Mouse (Mus musculus): Measurements from ENCODE around the gene Ldb3. TPM values are rescaled to one million over a fixed set of nuclear protein-coding genes. Genes with fewer than 3 reads are reported as not detected.

Gene Ldb3
- polyA plus RNA-seq, 1 experiment from 2014 or later: 300 TPM

GRCm38 (mm10) chr14:34570903-34571302, 17.6 kb downstream of the Ldb3 start:
- no peak overlapping the region for H3K9ac ChIP-seq
- peaks cover 13% of the 10 kb centered on the region for H3K36me3 ChIP-seq
- no peak for ATAC-seq (replicated peaks; ENCODE audit: insufficient number of reproducible peaks, insufficient read depth, low FRiP score, low read depth)
- H3K9me3 ChIP-seq (replicated peaks): no peaks in the 10 kb centered on the region
- WGBS: 53% methylated on average over 4 of the region's 4 CpGs
- H3K27ac ChIP-seq: peak overlapping the region; percentile 93
- H3K4me1 ChIP-seq (replicated peaks): peaks cover 92% of the 10 kb centered on the region
- no peaks in the 10 kb centered on the region for H3K27me3 ChIP-seq
- no peak overlapping the region for H3K4me2 ChIP-seq
- H3K4me3 ChIP-seq: no peak overlapping the region

DNA sequence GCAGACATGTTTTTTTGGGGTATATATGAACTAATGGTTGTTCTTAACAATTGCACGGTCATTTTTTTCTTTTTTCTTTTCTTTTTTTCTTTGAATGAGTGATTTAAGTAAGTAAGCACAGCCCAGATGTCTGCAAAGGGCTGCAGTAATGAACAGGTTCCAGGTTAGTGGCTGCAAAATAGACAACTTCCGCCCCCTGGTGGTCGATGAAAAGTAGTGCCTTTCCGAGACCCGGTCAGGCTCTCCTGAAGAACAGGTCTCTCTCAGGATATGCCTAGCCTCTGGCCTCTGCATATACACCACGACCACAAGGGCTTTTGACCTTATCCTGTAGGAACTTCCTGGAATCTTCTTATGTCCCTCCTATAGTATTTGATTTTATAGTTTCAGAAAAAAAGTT, 18.2 kb downstream of the Ldb3 start:
- WGBS: 3% methylated on average over 6 of the region's 6 CpGs
- H3K27ac ChIP-seq: peak overlapping the region; percentile 93
- H3K4me1 ChIP-seq (replicated peaks): peaks cover 94% of the 10 kb centered on the region
- no peaks in the 10 kb centered on the region for H3K27me3 ChIP-seq
- H3K4me3 ChIP-seq: no peak overlapping the region
- H3K4me2 ChIP-seq: peak overlapping the region; percentile 59
- peaks cover 8% of the 10 kb centered on the region; the same call in 1 of the 2 replicates for H3K36me3 ChIP-seq
- ATAC-seq (replicated peaks; ENCODE audit: insufficient number of reproducible peaks, insufficient read depth, low FRiP score, low read depth): no peak; the same call in 1 of the 2 replicates
- H3K9me3 ChIP-seq (replicated peaks): no peaks in the 10 kb centered on the region
- no peak overlapping the region for H3K9ac ChIP-seq

DNA sequence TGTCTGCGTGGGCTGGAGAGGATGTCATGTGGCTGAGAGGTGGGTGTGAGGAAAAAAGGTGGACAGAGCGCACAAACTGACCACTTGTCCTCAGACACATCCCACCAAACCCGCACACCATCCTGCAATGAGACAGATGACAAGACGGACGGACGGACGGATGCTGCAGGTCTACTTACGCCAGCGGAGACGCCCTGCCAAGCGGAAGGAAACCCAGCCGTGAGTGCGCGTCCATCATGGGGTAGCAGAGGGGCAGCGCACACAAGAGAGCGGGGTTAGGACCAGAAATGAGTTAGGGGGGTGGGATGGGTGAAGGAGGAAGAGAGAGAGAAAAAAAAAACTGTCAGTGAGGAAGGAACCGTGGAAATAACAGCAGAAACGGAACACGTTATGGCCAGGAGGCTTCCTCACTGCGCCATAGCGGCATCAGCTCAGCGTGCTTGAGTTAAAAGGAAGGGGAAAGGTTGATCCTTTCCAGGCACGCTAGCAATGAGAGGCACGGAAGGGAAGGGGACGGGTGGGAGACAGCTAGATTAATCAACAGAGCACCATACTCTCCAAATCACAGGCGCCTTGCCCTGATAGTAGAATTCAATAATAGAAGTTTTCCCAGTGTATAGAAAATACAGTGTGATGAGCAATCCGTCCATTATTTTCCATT, 18.8 kb downstream of the Ldb3 start:
- 28% methylated on average over 27 of the region's 27 CpGs for WGBS
- H3K36me3 ChIP-seq: peaks cover 3% of the 10 kb centered on the region; the same call in 1 of the 2 replicates
- H3K9ac ChIP-seq: peak overlapping the region; percentile 36
- H3K9me3 ChIP-seq (replicated peaks): no peaks in the 10 kb centered on the region
- peaks cover 96% of the 10 kb centered on the region for H3K4me1 ChIP-seq (replicated peaks)
- peak overlapping the region; percentile 59 for H3K4me2 ChIP-seq
- no peaks in the 10 kb centered on the region for H3K27me3 ChIP-seq
- peak overlapping the region; percentile 72 for H3K27ac ChIP-seq
- no peak for ATAC-seq (replicated peaks; ENCODE audit: insufficient number of reproducible peaks, insufficient read depth, low FRiP score, low read depth)
- H3K4me3 ChIP-seq: peak overlapping the region; percentile 26

GRCm38 (mm10) chr14:34568626-34569025, 19.9 kb downstream of the Ldb3 start:
- Histone ChIP-seq H3K9ac (peak overlapping the region; percentile 29; the same call in 1 of the 2 replicates), H3K36me3 (0 out of 2 replicates have a peak, but pooled peaks cover 2% of the 10 kb centered on the region), H3K27me3 (no peaks in the 10 kb centered on the region), H3K4me2 (no peak overlapping the region), H3K9me3 (replicated peaks) (no peaks in the 10 kb centered on the region), H3K27ac (peak overlapping the region; percentile 72), H3K4me3 (no peak overlapping the region), H3K4me1 (replicated peaks) (peaks cover 93% of the 10 kb centered on the region)
- ATAC-seq (replicated peaks; ENCODE audit: insufficient number of reproducible peaks, insufficient read depth, low FRiP score, low read depth): no peak; the same call in 1 of the 2 replicates
- WGBS: 44% methylated on average over 4 of the region's 4 CpGs

DNA sequence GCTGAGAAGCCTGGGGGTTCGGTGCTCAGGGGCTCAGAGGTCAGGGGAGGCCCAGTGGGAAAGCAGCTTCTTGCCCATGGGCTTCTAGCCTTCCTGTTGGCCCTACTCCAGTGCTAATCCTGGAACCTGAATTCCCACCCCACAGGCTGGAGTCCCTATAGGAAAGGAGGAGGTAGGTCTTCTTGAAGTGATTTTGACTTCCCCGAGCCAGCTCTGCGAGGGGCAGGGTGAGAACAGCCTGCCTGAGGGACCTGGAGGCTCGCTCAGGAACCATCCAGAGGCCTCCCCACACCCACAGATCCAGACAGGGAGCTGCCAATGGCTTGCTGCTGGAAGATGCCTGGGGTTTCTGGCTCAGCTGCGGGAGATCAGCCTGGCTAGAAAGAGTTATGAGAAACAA, 20.8 kb downstream of the Ldb3 start:
- Histone ChIP-seq H3K9ac (peak overlapping the region; percentile 34; the same call in 1 of the 2 replicates), H3K9me3 (replicated peaks) (no peaks in the 10 kb centered on the region), H3K27me3 (no peaks in the 10 kb centered on the region), H3K36me3 (0 out of 2 replicates have a peak, but pooled peaks cover 3% of the 10 kb centered on the region), H3K4me3 (no peak overlapping the region), H3K4me1 (replicated peaks) (peaks cover 93% of the 10 kb centered on the region), H3K27ac (peak overlapping the region; percentile 72), H3K4me2 (no peak overlapping the region)
- WGBS: 15% methylated on average over 5 of the region's 5 CpGs
- ATAC-seq (replicated peaks; ENCODE audit: insufficient number of reproducible peaks, insufficient read depth, low FRiP score, low read depth): peak; percentile 12

GRCm38 (mm10) chr14:34566530-34566929, 22.0 kb downstream of the Ldb3 start:
- 81% methylated on average over 7 of the region's 7 CpGs for whole genome bisulfite sequencing
- no peak for ATAC-seq (replicated peaks; ENCODE audit: insufficient number of reproducible peaks, insufficient read depth, low FRiP score, low read depth)
- 0 out of 2 replicates have a peak overlapping the region, but pooled peaks have one; percentile 15 for H3K9ac ChIP-seq
- H3K9me3 ChIP-seq (replicated peaks): no peaks in the 10 kb centered on the region
- peaks cover 3% of the 10 kb centered on the region; the same call in 1 of the 2 replicates for H3K36me3 ChIP-seq
- peak overlapping the region; percentile 72 for H3K27ac ChIP-seq
- no peak overlapping the region for H3K4me3 ChIP-seq
- no peaks in the 10 kb centered on the region for H3K27me3 ChIP-seq
- peak overlapping the region; percentile 2; the same call in 1 of the 2 replicates for H3K4me2 ChIP-seq
- peaks cover 93% of the 10 kb centered on the region for H3K4me1 ChIP-seq (replicated peaks)

GRCm38 (mm10) chr14:34565711-34566110, 22.8 kb downstream of the Ldb3 start:
- no peak overlapping the region for H3K4me3 ChIP-seq
- H3K4me1 ChIP-seq (replicated peaks): peaks cover 92% of the 10 kb centered on the region
- H3K27ac ChIP-seq: peak overlapping the region; percentile 72
- H3K36me3 ChIP-seq: peaks cover 9% of the 10 kb centered on the region; the same call in 1 of the 2 replicates
- H3K9me3 ChIP-seq (replicated peaks): no peaks in the 10 kb centered on the region
- WGBS: 43% methylated on average over 17 of the region's 17 CpGs
- peak overlapping the region; percentile 2; the same call in 1 of the 2 replicates for H3K4me2 ChIP-seq
- H3K9ac ChIP-seq: no peak overlapping the region
- no peak; the same call in 1 of the 2 replicates for ATAC-seq (replicated peaks; ENCODE audit: insufficient number of reproducible peaks, insufficient read depth, low FRiP score, low read depth)
- no peaks in the 10 kb centered on the region for H3K27me3 ChIP-seq

DNA sequence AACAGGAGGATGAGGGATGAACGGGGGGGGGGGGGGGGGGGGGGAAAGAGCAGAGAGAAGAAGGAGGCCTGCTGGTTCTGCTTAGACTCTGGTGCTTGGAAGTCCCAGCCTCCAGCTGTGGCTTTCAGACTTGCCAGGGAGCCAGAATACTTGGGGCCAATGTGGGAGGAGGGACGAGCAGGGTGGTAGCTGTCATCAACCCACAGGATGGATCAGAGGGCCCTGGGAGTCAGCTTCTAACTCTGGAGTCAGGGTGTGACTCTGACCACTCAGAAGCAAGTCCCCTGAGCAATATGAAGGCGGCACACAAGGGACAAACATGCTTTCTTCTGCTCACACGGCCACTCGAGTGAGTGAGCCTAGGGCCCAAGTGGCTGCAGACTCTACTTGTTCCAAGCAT, 23.8 kb downstream of the Ldb3 start:
- H3K27me3 ChIP-seq: no peaks in the 10 kb centered on the region
- H3K4me2 ChIP-seq: no peak overlapping the region
- peaks cover 82% of the 10 kb centered on the region for H3K4me1 ChIP-seq (replicated peaks)
- H3K4me3 ChIP-seq: no peak overlapping the region
- H3K36me3 ChIP-seq: peaks cover 17% of the 10 kb centered on the region; the same call in 1 of the 2 replicates
- WGBS: 36% methylated on average over 5 of the region's 5 CpGs
- no peak overlapping the region for H3K9ac ChIP-seq
- H3K27ac ChIP-seq: peak overlapping the region; percentile 72
- no peaks in the 10 kb centered on the region for H3K9me3 ChIP-seq (replicated peaks)
- ATAC-seq (replicated peaks; ENCODE audit: insufficient number of reproducible peaks, insufficient read depth, low FRiP score, low read depth): no peak

GRCm38 (mm10) chr14:34562393-34562792, 26.1 kb downstream of the Ldb3 start:
- Histone ChIP-seq H3K27me3 (no peaks in the 10 kb centered on the region), H3K4me2 (no peak overlapping the region), H3K36me3 (peaks cover 25% of the 10 kb centered on the region; the same call in 1 of the 2 replicates), H3K9me3 (replicated peaks) (no peaks in the 10 kb centered on the region), H3K27ac (peak overlapping the region; percentile 53), H3K9ac (no peak overlapping the region), H3K4me1 (replicated peaks) (peaks cover 63% of the 10 kb centered on the region), H3K4me3 (no peak overlapping the region)
- no peak for ATAC-seq (replicated peaks; ENCODE audit: insufficient number of reproducible peaks, insufficient read depth, low FRiP score, low read depth)
- 8% methylated on average over 2 of the region's 2 CpGs for WGBS

DNA sequence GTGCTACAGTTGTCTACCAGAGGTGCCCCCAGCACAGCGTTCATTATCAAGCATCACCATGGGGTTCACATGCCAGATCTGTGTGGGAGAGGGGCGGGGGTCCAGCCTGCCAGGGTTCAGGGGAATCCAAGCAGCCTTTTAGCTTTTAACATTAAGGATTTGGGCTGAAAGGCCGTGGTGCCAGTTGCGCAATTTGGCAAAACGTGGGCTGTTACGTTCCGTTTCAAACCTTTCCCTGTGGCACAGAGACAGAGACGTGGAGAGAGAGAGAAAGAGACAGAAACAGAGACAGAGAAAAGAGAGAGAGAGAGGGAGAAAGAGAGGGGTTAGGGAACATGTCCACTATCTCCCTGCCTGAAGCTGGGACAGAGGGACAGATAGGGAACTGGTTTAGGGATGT, 26.8 kb downstream of the Ldb3 start:
- no peak overlapping the region for H3K4me3 ChIP-seq
- H3K9ac ChIP-seq: no peak overlapping the region; the same call in 1 of the 2 replicates
- WGBS: 86% methylated on average over 8 of the region's 8 CpGs
- H3K9me3 ChIP-seq (replicated peaks): no peaks in the 10 kb centered on the region
- no peak for ATAC-seq (replicated peaks; ENCODE audit: insufficient number of reproducible peaks, insufficient read depth, low FRiP score, low read depth)
- H3K4me1 ChIP-seq (replicated peaks): peaks cover 55% of the 10 kb centered on the region
- H3K27me3 ChIP-seq: no peaks in the 10 kb centered on the region
- H3K36me3 ChIP-seq: peaks cover 26% of the 10 kb centered on the region; the same call in 1 of the 2 replicates
- no peak overlapping the region for H3K4me2 ChIP-seq
- no peak overlapping the region; the same call in 1 of the 2 replicates for H3K27ac ChIP-seq

DNA sequence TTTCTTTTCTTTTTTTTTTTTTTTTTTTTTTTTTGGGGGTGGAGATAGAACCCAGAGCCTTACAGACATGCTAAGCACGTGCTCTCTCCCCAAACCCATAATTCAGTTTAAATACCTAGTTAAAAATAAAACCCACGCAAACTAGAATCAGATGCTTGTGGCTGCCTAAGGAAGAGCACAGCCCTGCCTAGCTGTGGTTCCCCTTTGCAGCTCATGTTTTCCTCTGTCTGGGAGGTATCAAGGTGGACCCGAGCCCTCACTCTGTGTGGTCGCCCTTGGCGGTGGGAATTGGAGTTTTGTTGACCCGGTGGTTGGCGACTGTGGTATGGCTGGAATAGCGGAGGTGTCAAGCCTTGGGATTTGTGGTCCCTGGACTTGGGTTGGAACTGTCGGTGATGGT, 29.5 kb downstream of the Ldb3 start:
- Histone ChIP-seq H3K9me3 (replicated peaks) (no peaks in the 10 kb centered on the region), H3K27me3 (no peaks in the 10 kb centered on the region), H3K27ac (no peak overlapping the region), H3K4me2 (no peak overlapping the region), H3K9ac (no peak overlapping the region), H3K4me3 (no peak overlapping the region), H3K36me3 (peaks cover 51% of the 10 kb centered on the region; the same call in 1 of the 2 replicates), H3K4me1 (replicated peaks) (peaks cover 43% of the 10 kb centered on the region)
- no peak for ATAC-seq (replicated peaks; ENCODE audit: insufficient number of reproducible peaks, insufficient read depth, low FRiP score, low read depth)
- WGBS: 82% methylated on average over 9 of the region's 9 CpGs

All from heart, embryonic 15.5 days (tissue).